Mouse (Mus musculus) urinary bladder, adult 18-20 months (tissue): ENCODE results near the gene Gm13762.
"Not testable (repeated sequence)": the region's sequence is repeated elsewhere in the genome, so short reads cannot be mapped to it uniquely, and the experiment has no call there.

Source experiments
- DNase-seq, 2 experiments: peaks; one replicate each; pipeline ENCODE4 v3.0.0; 2022; ENCODE audit warnings: low spot score in 2 of 2, mixed read lengths in 2 of 2

Gm13762 gene

GRCm38 (mm10) chr2:88980181-88980580 lies at the start of gene Gm13762:
Gene Gm13762, minus strand, starts transcription at chr2:88980281.
- no peak for DNase-seq

GRCm38 (mm10) chr2:89021436-89021835 lies 41.4 kb upstream of the Gm13762 start:
- not testable (repeated sequence) for DNase-seq

GRCm38 (mm10) chr2:89018240-89018639 lies 38.2 kb upstream of the Gm13762 start, which contains the start of gene Olfr1216:
Gene Olfr1216, minus strand, starts transcription at chr2:89018340.
- no peak for DNase-seq

GRCm38 (mm10) chr2:89006873-89007272 lies 26.8 kb upstream of the Gm13762 start, which contains the start of gene Olfr1215:
Gene Olfr1215, minus strand, starts transcription at chr2:89006973.
- DNase-seq = no peak

- no peak for DNase-seq
Measured at GRCm38 (mm10) chr2:88992553-88992952, 12.5 kb upstream of the Gm13762 start, which contains the start of gene Olfr1214. Gene Olfr1214, minus strand, starts transcription at chr2:88992653.

GRCm38 (mm10) chr2:88953669-88954068 lies 26.4 kb downstream of the Gm13762 start, which contains the start of gene Olfr1212:
Gene Olfr1212, plus strand, starts transcription at chr2:88953969.
- no peak for DNase-seq

- no peak for DNase-seq
Measured at GRCm38 (mm10) chr2:88938011-88938410, 42.1 kb downstream of the Gm13762 start, which contains the start of gene Olfr1211. Gene Olfr1211, minus strand, starts transcription at chr2:88938111.
